Mouse (Mus musculus) B cell, adult (primary cell): ENCODE measurements around the gene Abhd17b. TPM values are rescaled to one million over a fixed set of nuclear protein-coding genes. Genes with fewer than 3 reads are reported as not detected.

Experiments used
- total RNA-seq: library from RNA; stranded (reverse); gene quantifications from 4 replicates; pipeline ENCODE4 v1.2.4, GENCODE M21; 2023; ENCODE audit not compliant: inconsistent age

The Abhd17b gene
- total RNA-seq: 150 to 158 TPM (median 152 TPM) in 4 replicates

DNA sequence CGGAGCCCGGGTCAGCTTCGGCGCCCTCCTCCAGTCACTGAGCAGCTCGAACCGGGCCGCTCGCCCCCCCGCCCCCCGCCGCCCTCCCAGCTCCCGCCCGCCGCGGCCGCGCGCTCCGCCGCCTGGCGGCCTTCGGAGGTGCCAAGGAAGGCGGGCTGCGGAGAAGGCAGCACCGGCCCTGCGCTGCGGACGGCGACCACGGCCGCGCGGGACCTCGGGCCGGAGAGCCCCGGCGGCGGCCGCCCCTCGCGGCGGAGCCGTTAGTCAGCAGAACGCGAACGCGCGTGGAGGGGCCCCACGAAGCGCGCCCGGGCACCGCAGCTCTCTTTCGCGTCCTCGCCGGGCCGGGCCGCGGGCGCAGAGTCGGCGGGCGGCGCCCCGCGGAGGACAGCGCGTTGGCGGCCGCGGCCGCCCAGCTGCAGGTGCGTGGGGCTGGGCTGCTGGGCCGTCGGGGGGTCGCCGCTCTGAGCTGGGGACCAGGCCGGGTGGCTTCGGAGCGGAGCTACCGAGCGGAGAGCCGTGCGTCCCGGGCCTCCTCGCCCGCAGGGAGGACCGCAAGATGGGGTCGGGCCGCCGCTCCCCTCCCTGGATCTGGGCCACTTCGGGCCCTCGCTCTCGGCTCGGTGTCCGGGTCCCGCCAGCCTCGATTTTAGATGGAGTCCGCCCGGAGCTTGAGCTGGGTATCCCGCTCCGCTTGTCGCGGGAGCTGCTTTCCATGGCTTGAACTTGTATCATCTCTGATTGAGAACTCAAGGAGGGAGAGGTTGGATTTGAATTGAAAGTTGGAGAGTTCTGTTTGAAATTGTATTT lies at the start of gene Abhd17b:
Gene Abhd17b (plus strand): TSS at position 14 of the 810 bp plus-strand sequence.

DNA sequence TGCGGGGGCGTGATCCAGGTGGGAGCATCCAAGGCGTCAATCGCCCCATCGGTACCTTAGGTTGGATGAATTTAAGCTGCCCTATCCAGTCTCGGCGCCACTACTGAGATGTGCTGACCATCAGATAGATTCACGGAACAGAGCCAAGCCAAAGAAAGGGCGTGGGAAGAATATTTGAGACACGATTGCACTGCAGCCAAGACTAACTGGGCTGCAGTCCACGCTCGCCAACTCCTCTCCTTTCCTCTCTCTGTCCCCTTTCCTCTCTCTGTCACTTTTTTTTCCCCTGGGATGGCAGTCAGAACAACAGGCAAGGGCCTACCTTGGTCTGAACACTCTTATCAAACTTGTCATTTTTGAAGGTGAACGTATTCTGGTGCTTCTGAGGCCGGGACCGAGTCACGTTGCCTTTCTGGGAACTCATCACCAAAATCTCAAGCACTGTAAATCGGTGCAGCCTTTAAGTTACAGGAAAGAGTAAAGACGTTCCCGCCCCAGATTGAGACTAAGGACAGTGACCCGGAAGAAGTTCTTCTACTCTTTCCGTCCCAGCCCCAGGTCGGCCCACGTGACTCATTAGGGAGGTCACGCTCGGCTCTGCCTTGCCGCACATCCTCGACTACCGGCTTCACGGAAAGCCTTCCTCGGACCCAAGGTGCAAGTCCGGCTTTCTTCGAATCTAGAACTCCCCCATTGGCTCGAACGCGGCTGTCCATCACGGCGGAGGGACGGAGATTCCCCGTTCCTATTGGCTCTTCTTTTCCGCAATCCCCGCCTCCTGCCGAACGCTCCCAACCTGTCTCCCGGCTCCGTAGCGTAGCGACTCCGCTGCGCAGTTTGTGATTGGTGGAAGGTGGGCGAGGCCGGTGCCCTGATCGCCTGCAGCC lies 457 bp upstream of the Abhd17b start, which contains the start of gene 1110059E24Rik:
Gene 1110059E24Rik (minus strand): TSS at position 692 of the 887 bp plus-strand sequence.

Other genes with a start within 250 kb of the Abhd17b start
- gene Gda, start 179.7 kb upstream of the Abhd17b start, total RNA-seq: 0.15 to 0.39 TPM (median 0.19 TPM) in 4 replicates
- 135 to 155 TPM (median 148 TPM) in 4 replicates for gene 1110059E24Rik, start 209 bp upstream of the Abhd17b start, total RNA-seq
- 15.0 to 18.1 TPM (median 17.7 TPM) in 4 replicates for gene Cemip2, start 125.2 kb downstream of the Abhd17b start, total RNA-seq